Mouse (Mus musculus): ENCODE measurements around the gene Mecom. TPM values are rescaled to one million over a fixed set of nuclear protein-coding genes. Genes with fewer than 3 reads are reported as not detected.
"Not testable (repeated sequence)": the region's sequence is repeated elsewhere in the genome, so short reads cannot be mapped to it uniquely, and the experiment has no call there.

The Mecom gene
- total and polyA plus RNA-seq, 3 experiments: not detected

GRCm38 (mm10) chr3:30227964-30228670, 319.7 kb downstream of the Mecom start:
- no peaks in the 10 kb centered on the region for H3K27me3 ChIP-seq (replicated peaks)
- H3K4me3 ChIP-seq (replicated peaks in 1 of 3; ENCODE audit: low read depth in 2 of 3, low read length in 2 of 3, poor library complexity in 1 of 3): no peak overlapping the region
- TF ChIP-seq CTCF (conservative IDR thresholded peaks at IDR 0.05 in 1 of 2, IDR thresholded peaks at IDR 0.05 in 1 of 2; ENCODE audit: low read depth in 2 of 2, low read length in 2 of 2) (no peak), NRF1 (IDR thresholded peaks at IDR 0.05; ENCODE audit: low read depth, low read length) (no peak), E2F4 (IDR thresholded peaks at IDR 0.05; ENCODE audit: insufficient replicate concordance, low read depth, low read length) (no peak), MAZ (IDR thresholded peaks at IDR 0.05; ENCODE audit: low read depth, low read length) (no peak), POLR2A (IDR thresholded peaks at IDR 0.05; ENCODE audit: low read depth, low read length) (no peak), SIN3A (IDR thresholded peaks at IDR 0.05; ENCODE audit: low read length) (no peak), SMC3 (IDR thresholded peaks at IDR 0.05; ENCODE audit: low read depth, low read length) (no peak), RAD21 (IDR thresholded peaks at IDR 0.05; ENCODE audit: low read depth, low read length) (no peak), USF1 (IDR thresholded peaks at IDR 0.05; ENCODE audit: low read depth, low read length) (no peak), JUND (conservative IDR thresholded peaks at IDR 0.05; ENCODE audit: low read depth, low read length) (no peak), UBTF (IDR thresholded peaks at IDR 0.05; ENCODE audit: low read depth, low read length) (no peak)
- no peaks in the 10 kb centered on the region for H3K9me3 ChIP-seq (replicated peaks; ENCODE audit: low read length)
- in situ Hi-C loops (cut with MboI; ENCODE audit: low pct_ligation_motif_present, low pct_unique_long_range_greater_than_20kb, low sequenced_read_pairs) (no loop called here), dilution Hi-C loops (cut with MboI; ENCODE audit: extremely low pct_ligation_motif_present, extremely low pct_unique_long_range_greater_than_20kb, low sequenced_read_pairs) (no loop called here)
- no peak for DNase-seq (ENCODE audit: extremely low read depth)
- H3K4me1 ChIP-seq (ENCODE audit: control insufficient read depth in 1 of 2, insufficient read depth in 2 of 2): no peaks in the 10 kb centered on the region
- H3K36me3 ChIP-seq (replicated peaks in 1 of 2; ENCODE audit: control insufficient read depth in 1 of 2, insufficient read depth in 1 of 2, low read length in 1 of 2): no peaks in the 10 kb centered on the region
- no peaks in the 10 kb centered on the region for H3K79me2 ChIP-seq (replicated peaks; ENCODE audit: control insufficient read depth, extremely low read depth, insufficient read depth, poor library complexity, severe bottlenecking)
- no peak overlapping the region for H3K9ac ChIP-seq (ENCODE audit: insufficient read depth, low read depth)
- no peak overlapping the region for H3K4me2 ChIP-seq (ENCODE audit: insufficient read depth, low read depth, poor library complexity, severe bottlenecking)
- H3K27ac ChIP-seq (ENCODE audit: insufficient read depth, low read depth): no peak overlapping the region

- H3K79me2 ChIP-seq (replicated peaks; ENCODE audit: control insufficient read depth, extremely low read depth, insufficient read depth, poor library complexity, severe bottlenecking): no peaks in the 10 kb centered on the region
- H3K27me3 ChIP-seq (replicated peaks): no peaks in the 10 kb centered on the region
- TF ChIP-seq ZNF384 (IDR thresholded peaks at IDR 0.05; ENCODE audit: low read depth, low read length) (no peak), RAD21 (IDR thresholded peaks at IDR 0.05; ENCODE audit: low read depth, low read length) (no peak), BHLHE40 (IDR thresholded peaks at IDR 0.05; ENCODE audit: low read depth, low read length) (no peak), JUND (conservative IDR thresholded peaks at IDR 0.05; ENCODE audit: low read depth, low read length) (no peak), MAX (IDR thresholded peaks at IDR 0.05; ENCODE audit: low read length) (no peak), TCF12 (IDR thresholded peaks at IDR 0.05; ENCODE audit: low read depth, low read length) (no peak), HCFC1 (IDR thresholded peaks at IDR 0.05; ENCODE audit: low read depth, low read length) (no peak), MXI1 (IDR thresholded peaks at IDR 0.05; ENCODE audit: low read depth, low read length) (no peak), ZC3H11A (IDR thresholded peaks at IDR 0.05; ENCODE audit: low read depth, low read length) (no peak), CHD1 (IDR thresholded peaks at IDR 0.05; ENCODE audit: low read depth, low read length) (no peak), SIN3A (IDR thresholded peaks at IDR 0.05; ENCODE audit: low read length) (no peak)
- no peak for DNase-seq (ENCODE audit: extremely low read depth)
- H3K27ac ChIP-seq (ENCODE audit: insufficient read depth, low read depth): no peak overlapping the region
- in situ Hi-C loops (cut with MboI; ENCODE audit: low pct_ligation_motif_present, low pct_unique_long_range_greater_than_20kb, low sequenced_read_pairs) (no loop called here), dilution Hi-C loops (cut with MboI; ENCODE audit: extremely low pct_ligation_motif_present, extremely low pct_unique_long_range_greater_than_20kb, low sequenced_read_pairs) (no loop called here)
- no peaks in the 10 kb centered on the region for H3K36me3 ChIP-seq (replicated peaks in 1 of 2; ENCODE audit: control insufficient read depth in 1 of 2, insufficient read depth in 1 of 2, low read length in 1 of 2)
- H3K4me1 ChIP-seq (ENCODE audit: control insufficient read depth in 1 of 2, insufficient read depth in 2 of 2): no peaks in the 10 kb centered on the region
- no peak overlapping the region for H3K9ac ChIP-seq (ENCODE audit: insufficient read depth, low read depth)
- H3K4me3 ChIP-seq (replicated peaks in 1 of 3; ENCODE audit: low read depth in 2 of 3, low read length in 2 of 3, poor library complexity in 1 of 3): no peak overlapping the region
- H3K4me2 ChIP-seq (ENCODE audit: insufficient read depth, low read depth, poor library complexity, severe bottlenecking): no peak overlapping the region
- H3K9me3 ChIP-seq (replicated peaks; ENCODE audit: low read length): no peaks in the 10 kb centered on the region
Observed at GRCm38 (mm10) chr3:30226928-30227370, 320.9 kb downstream of the Mecom start.

DNA sequence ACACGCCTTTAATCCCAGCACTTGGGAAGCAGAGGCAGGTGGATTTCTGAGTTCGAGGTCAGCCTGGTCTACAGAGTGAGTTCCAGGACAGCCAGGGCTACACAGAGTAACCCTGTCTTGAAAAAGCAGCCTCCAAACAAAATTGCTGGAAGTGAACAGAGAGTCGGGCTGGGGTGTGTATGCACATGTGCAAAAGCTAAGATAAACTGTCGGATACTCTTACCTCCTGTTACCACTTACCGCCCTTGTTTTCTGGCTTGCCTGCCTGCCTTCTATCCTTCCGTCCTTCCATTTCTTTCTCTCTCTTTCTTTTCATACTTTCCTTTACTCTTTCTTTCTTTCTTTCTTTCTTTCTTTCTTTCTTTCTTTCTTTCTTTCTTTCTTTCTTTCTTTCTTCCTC, 322.6 kb downstream of the Mecom start:
- H3K4me3 ChIP-seq (replicated peaks in 1 of 3; ENCODE audit: low read depth in 2 of 3, low read length in 2 of 3, poor library complexity in 1 of 3); in situ Hi-C loops (cut with MboI; ENCODE audit: low pct_ligation_motif_present, low pct_unique_long_range_greater_than_20kb, low sequenced_read_pairs); H3K79me2 ChIP-seq (replicated peaks; ENCODE audit: control insufficient read depth, extremely low read depth, insufficient read depth, poor library complexity, severe bottlenecking); H3K27ac ChIP-seq (ENCODE audit: insufficient read depth, low read depth); H3K27me3 ChIP-seq (replicated peaks); dilution Hi-C loops (cut with MboI; ENCODE audit: extremely low pct_ligation_motif_present, extremely low pct_unique_long_range_greater_than_20kb, low sequenced_read_pairs); H3K4me2 ChIP-seq (ENCODE audit: insufficient read depth, low read depth, poor library complexity, severe bottlenecking); DNase-seq (ENCODE audit: extremely low read depth); H3K4me1 ChIP-seq (ENCODE audit: control insufficient read depth in 1 of 2, insufficient read depth in 2 of 2); H3K9ac ChIP-seq (ENCODE audit: insufficient read depth, low read depth); H3K9me3 ChIP-seq (replicated peaks; ENCODE audit: low read length); H3K36me3 ChIP-seq (replicated peaks in 1 of 2; ENCODE audit: control insufficient read depth in 1 of 2, insufficient read depth in 1 of 2, low read length in 1 of 2): not testable (repeated sequence)

Measured in CH12.LX (cell line).